Mouse (Mus musculus) neural tube, embryonic 13.5 days (tissue): ENCODE data around the gene Scrn1. TPM values are rescaled to one million over a fixed set of nuclear protein-coding genes. Genes with fewer than 3 reads are reported as not detected.
A peak's percentile ranks its signal among the peaks of the same experiment; 100 is the strongest.

Source experiments
- ATAC-seq: fragments of 200-750 bp; cut with Nextera tagmentation; 2 replicates; pipeline ENCODE4 v1.8.0; 2017; ENCODE audit warnings: low read depth, mild to moderate bottlenecking, moderate TSS enrichment, moderate library complexity
- H3K27ac ChIP-seq: fragments of 300-500 bp; sonication (generic); replicated peaks from 2 replicates; pipeline ENCODE4 v1.5.1; 2015; ENCODE audit warnings: moderate library complexity, mild to moderate bottlenecking, inconsistent platforms
- H3K27me3 ChIP-seq: fragments of 300-500 bp; sonication (generic); 2 replicates; pipeline ENCODE4 v1.6.1; 2015; ENCODE audit warnings: mild to moderate bottlenecking, inconsistent platforms
- H3K36me3 ChIP-seq: fragments of 300-500 bp; sonication (generic); 2 replicates; pipeline ENCODE4 v1.6.1; 2015; ENCODE audit warnings: mild to moderate bottlenecking, inconsistent platforms
- H3K4me1 ChIP-seq: fragments of 300-500 bp; sonication (generic); replicated peaks from 2 replicates; pipeline ENCODE4 v1.6.1; 2015; ENCODE audit warnings: inconsistent platforms
- H3K4me2 ChIP-seq: fragments of 300-500 bp; sonication (generic); 2 replicates; pipeline ENCODE4 v1.6.1; 2015; ENCODE audit warnings: inconsistent platforms, mild to moderate bottlenecking, moderate library complexity
- H3K4me3 ChIP-seq: fragments of 300-500 bp; sonication (generic); 2 replicates; pipeline ENCODE4 v1.5.1; 2015; ENCODE audit warnings: mild to moderate bottlenecking, inconsistent platforms
- H3K9ac ChIP-seq: fragments of 300-500 bp; sonication (generic); 2 replicates; pipeline ENCODE4 v1.6.1; 2015; ENCODE audit warnings: moderate library complexity, mild to moderate bottlenecking, inconsistent platforms
- H3K9me3 ChIP-seq: fragments of 300-500 bp; sonication (generic); 2 replicates; pipeline ENCODE4 v1.6.1; 2016; ENCODE audit warnings: inconsistent platforms
- WGBS: fragments of 180-500 bp; shearing (Covaris S2); methylation state at CpG from one replicate; pipeline ENCODE4 v1.1.7; 2015; 5-methylcytosine and 5-hydroxymethylcytosine counted together
- polyA plus RNA-seq: library from polyadenylated mRNA; unstranded; fragments of >200 nt; fragmentation: Nextera tagmentation; extraction: Ambion mirVana; gene quantifications from 2 replicates; pipeline ENCODE4 v1.2.1, GENCODE M21; 2015

Scrn1 gene
- polyA plus RNA-seq, 1 experiment from 2014 or later: 95.5 TPM

- ATAC-seq: peak; percentile 86
- H3K27ac ChIP-seq: peak overlapping the region; percentile 76
- no peaks in the 10 kb centered on the region for H3K36me3 ChIP-seq
- peak overlapping the region; percentile 57 for H3K4me2 ChIP-seq
- under 1% methylated on average over 20 of the region's 20 CpGs for WGBS
- H3K9ac ChIP-seq: peak overlapping the region; percentile 76
- no peaks in the 10 kb centered on the region for H3K27me3 ChIP-seq
- H3K4me3 ChIP-seq: peak overlapping the region; percentile 59
- H3K4me1 ChIP-seq: peaks cover 51% of the 10 kb centered on the region
- H3K9me3 ChIP-seq: no peaks in the 10 kb centered on the region
Measured at GRCm38 (mm10) chr6:54592938-54593535, 26.7 kb upstream of the Scrn1 start.

GRCm38 (mm10) chr6:54591778-54592177, 25.5 kb upstream of the Scrn1 start:
- H3K4me3 ChIP-seq: peak overlapping the region; percentile 17
- ATAC-seq: no peak
- peaks cover 45% of the 10 kb centered on the region for H3K4me1 ChIP-seq
- H3K27ac ChIP-seq: no peak overlapping the region
- no peaks in the 10 kb centered on the region for H3K27me3 ChIP-seq
- H3K9ac ChIP-seq: peak overlapping the region; percentile 43; the same call in 1 of the 2 replicates
- WGBS: 48% methylated on average over 6 of the region's 6 CpGs
- H3K36me3 ChIP-seq: no peaks in the 10 kb centered on the region
- peak overlapping the region; percentile 57 for H3K4me2 ChIP-seq
- no peaks in the 10 kb centered on the region for H3K9me3 ChIP-seq

GRCm38 (mm10) chr6:54590691-54591090, 24.4 kb upstream of the Scrn1 start:
- no peak overlapping the region for H3K4me3 ChIP-seq
- no peak overlapping the region for H3K9ac ChIP-seq
- H3K9me3 ChIP-seq: no peaks in the 10 kb centered on the region
- H3K27ac ChIP-seq: no peak overlapping the region
- ATAC-seq: no peak
- WGBS: 90% methylated on average over 2 of the region's 2 CpGs
- H3K36me3 ChIP-seq: no peaks in the 10 kb centered on the region
- peaks cover 35% of the 10 kb centered on the region for H3K4me1 ChIP-seq
- H3K4me2 ChIP-seq: peak overlapping the region; percentile 57
- no peaks in the 10 kb centered on the region for H3K27me3 ChIP-seq

- no peak overlapping the region for H3K4me2 ChIP-seq
- 33% methylated on average over 1 of the region's 1 CpGs for WGBS
- no peaks in the 10 kb centered on the region for H3K9me3 ChIP-seq
- no peak overlapping the region for H3K27ac ChIP-seq
- peaks cover 20% of the 10 kb centered on the region for H3K4me1 ChIP-seq
- H3K9ac ChIP-seq: no peak overlapping the region
- no peaks in the 10 kb centered on the region for H3K36me3 ChIP-seq
- no peak for ATAC-seq
- no peak overlapping the region for H3K4me3 ChIP-seq
- H3K27me3 ChIP-seq: no peaks in the 10 kb centered on the region
Measured at GRCm38 (mm10) chr6:54588212-54588611, 21.9 kb upstream of the Scrn1 start.

- Histone ChIP-seq H3K9ac (no peak overlapping the region), H3K9me3 (no peaks in the 10 kb centered on the region), H3K4me2 (no peak overlapping the region), H3K36me3 (no peaks in the 10 kb centered on the region), H3K27me3 (no peaks in the 10 kb centered on the region), H3K4me3 (no peak overlapping the region), H3K27ac (no peak overlapping the region), H3K4me1 (peaks cover 20% of the 10 kb centered on the region)
- WGBS: 89% methylated on average over 4 of the region's 4 CpGs
- no peak for ATAC-seq
Measured at GRCm38 (mm10) chr6:54587683-54588082, 21.4 kb upstream of the Scrn1 start.

GRCm38 (mm10) chr6:54586911-54587310, 20.6 kb upstream of the Scrn1 start:
- ATAC-seq: no peak
- peaks cover 16% of the 10 kb centered on the region for H3K4me1 ChIP-seq
- no peaks in the 10 kb centered on the region for H3K36me3 ChIP-seq
- no peaks in the 10 kb centered on the region for H3K9me3 ChIP-seq
- H3K4me3 ChIP-seq: no peak overlapping the region
- no peak overlapping the region for H3K27ac ChIP-seq
- H3K9ac ChIP-seq: no peak overlapping the region
- no peak overlapping the region for H3K4me2 ChIP-seq
- H3K27me3 ChIP-seq: no peaks in the 10 kb centered on the region
- whole genome bisulfite sequencing: 72% methylated on average over 8 of the region's 8 CpGs

- H3K9me3 ChIP-seq: no peaks in the 10 kb centered on the region
- H3K4me2 ChIP-seq: no peak overlapping the region
- no peak overlapping the region for H3K27ac ChIP-seq
- no peak for ATAC-seq
- H3K36me3 ChIP-seq: no peaks in the 10 kb centered on the region
- no peak overlapping the region for H3K9ac ChIP-seq
- H3K27me3 ChIP-seq: no peaks in the 10 kb centered on the region
- H3K4me1 ChIP-seq: peaks cover 9% of the 10 kb centered on the region; the same call in 1 of the 2 replicates
- WGBS: 18% methylated on average over 2 of the region's 2 CpGs
- no peak overlapping the region for H3K4me3 ChIP-seq
Measured at GRCm38 (mm10) chr6:54586175-54586574, 19.9 kb upstream of the Scrn1 start.

- Histone ChIP-seq H3K4me2 (peak overlapping the region; percentile 27; the same call in 1 of the 2 replicates), H3K27me3 (no peaks in the 10 kb centered on the region), H3K9ac (no peak overlapping the region), H3K27ac (peak overlapping the region; percentile 65), H3K4me3 (no peak overlapping the region), H3K9me3 (no peaks in the 10 kb centered on the region), H3K36me3 (no peaks in the 10 kb centered on the region), H3K4me1 (peaks cover 54% of the 10 kb centered on the region)
- WGBS: 16% methylated on average over 6 of the region's 6 CpGs
- ATAC-seq: peak; percentile 74
Measured at GRCm38 (mm10) chr6:54573218-54573955, 7.1 kb upstream of the Scrn1 start.

GRCm38 (mm10) chr6:54569776-54570175, 3.5 kb upstream of the Scrn1 start:
- Histone ChIP-seq H3K9me3 (no peaks in the 10 kb centered on the region), H3K4me1 (peaks cover 85% of the 10 kb centered on the region), H3K36me3 (no peaks in the 10 kb centered on the region), H3K27ac (peak overlapping the region; percentile 73), H3K4me3 (no peak overlapping the region), H3K27me3 (no peaks in the 10 kb centered on the region), H3K9ac (0 out of 2 replicates have a peak overlapping the region, but pooled peaks have one; percentile 14), H3K4me2 (0 out of 2 replicates have a peak overlapping the region, but pooled peaks have one; percentile 21)
- no peak for ATAC-seq
- WGBS: 19% methylated on average over 7 of the region's 7 CpGs

GRCm38 (mm10) chr6:54566546-54566919, 244 bp upstream of the Scrn1 start:
- Histone ChIP-seq H3K27ac (peak overlapping the region; percentile 95), H3K27me3 (no peaks in the 10 kb centered on the region), H3K4me3 (peak overlapping the region; percentile 68), H3K9ac (peak overlapping the region; percentile 89), H3K4me1 (peaks cover 81% of the 10 kb centered on the region), H3K4me2 (peak overlapping the region; percentile 80), H3K36me3 (no peaks in the 10 kb centered on the region), H3K9me3 (no peaks in the 10 kb centered on the region)
- 4% methylated on average over 6 of the region's 6 CpGs for WGBS
- no peak for ATAC-seq

- Histone ChIP-seq H3K9ac (peak overlapping the region; percentile 89), H3K4me1 (peaks cover 74% of the 10 kb centered on the region), H3K4me2 (peak overlapping the region; percentile 80), H3K9me3 (no peaks in the 10 kb centered on the region), H3K36me3 (no peaks in the 10 kb centered on the region), H3K27ac (peak overlapping the region; percentile 95), H3K27me3 (no peaks in the 10 kb centered on the region), H3K4me3 (peak overlapping the region; percentile 68)
- WGBS: 13% methylated on average over 3 of the region's 3 CpGs
- peak; percentile 36 for ATAC-seq
Measured at GRCm38 (mm10) chr6:54565012-54565411, 1.3 kb downstream of the Scrn1 start.

GRCm38 (mm10) chr6:54564506-54564991, 1.7 kb downstream of the Scrn1 start:
- peak overlapping the region; percentile 89 for H3K9ac ChIP-seq
- no peaks in the 10 kb centered on the region for H3K27me3 ChIP-seq
- 63% methylated on average over 9 of the region's 9 CpGs for WGBS
- no peaks in the 10 kb centered on the region for H3K9me3 ChIP-seq
- no peak for ATAC-seq
- no peaks in the 10 kb centered on the region for H3K36me3 ChIP-seq
- H3K4me2 ChIP-seq: peak overlapping the region; percentile 80
- peak overlapping the region; percentile 68 for H3K4me3 ChIP-seq
- H3K4me1 ChIP-seq: peaks cover 74% of the 10 kb centered on the region
- peak overlapping the region; percentile 95 for H3K27ac ChIP-seq
